Mouse (Mus musculus) liver, adult 2 months (tissue): ENCODE results near the gene Tmem135. TPM values are rescaled to one million over a fixed set of nuclear protein-coding genes. Genes with fewer than 3 reads are reported as not detected.
"Not testable (repeated sequence)": the region's sequence is repeated elsewhere in the genome, so short reads cannot be mapped to it uniquely, and the experiment has no call there.

Experiments used
- DNase-seq: peaks from one replicate; pipeline ENCODE4 v3.0.0-alpha.2; 2011; ENCODE audit warnings: low read depth, low spot score; ENCODE audit errors: extremely low read depth
- H3K27ac ChIP-seq: fragments of 200-500 bp; replicated peaks from 2 replicates; pipeline ENCODE4 v1.5.1; 2012; ENCODE audit warnings: low read depth, mild to moderate bottlenecking, control low read depth, inconsistent platforms, low read length; ENCODE audit not compliant: insufficient read depth
- H3K27me3 ChIP-seq: fragments of 200-500 bp; 2 replicates; pipeline ENCODE4 v1.6.1; 2012; ENCODE audit warnings: mild to moderate bottlenecking, moderate library complexity, low read length, inconsistent platforms; ENCODE audit not compliant: control insufficient read depth, insufficient read depth
- H3K36me3 ChIP-seq: fragments of 200-500 bp; 2 replicates; pipeline ENCODE4 v1.6.1; 2012; ENCODE audit warnings: low read length, inconsistent platforms; ENCODE audit not compliant: control insufficient read depth, insufficient read depth
- H3K4me1 ChIP-seq: fragments of 200-500 bp; 2 replicates; pipeline ENCODE4 v1.6.1; 2011; ENCODE audit warnings: low read length; ENCODE audit not compliant: control insufficient read depth, insufficient read depth
- H3K4me3 ChIP-seq: fragments of 200-500 bp; 2 replicates; pipeline ENCODE4 v1.5.1; 2011; ENCODE audit warnings: low read depth, mild to moderate bottlenecking, control low read depth, low read length, moderate library complexity; ENCODE audit not compliant: insufficient read depth
- H3K79me2 ChIP-seq: fragments of 200-500 bp; 2 replicates; pipeline ENCODE4 v1.6.1; 2012; ENCODE audit warnings: inconsistent platforms, mild to moderate bottlenecking, low read length, moderate library complexity; ENCODE audit not compliant: control insufficient read depth, insufficient read depth
- H3K9ac ChIP-seq: fragments of 200-500 bp; 2 replicates; pipeline ENCODE4 v1.6.1; 2012; ENCODE audit warnings: low read depth, mild to moderate bottlenecking, control low read depth, inconsistent platforms, low read length
- CTCF ChIP-seq: fragments of 200-500 bp; IDR thresholded peaks from 2 replicates; pipeline ENCODE4 v1.5.1; 2011; ENCODE audit warnings: low read depth, low read length, control low read depth
- POLR2A ChIP-seq: fragments of 200-500 bp; IDR thresholded peaks from 2 replicates; pipeline ENCODE4 v1.6.1; 2011; ENCODE audit warnings: low read length, control low read depth; ENCODE audit not compliant: insufficient read depth; ENCODE audit errors: extremely low read depth
- WGBS: fragments of 180-500 bp; shearing (Covaris S2); methylation state at CpG from one replicate; pipeline ENCODE4 v1.1.7; 2018; 5-methylcytosine and 5-hydroxymethylcytosine counted together
- polyA plus RNA-seq: library from polyadenylated mRNA; depleted of rRNA; stranded (reverse); fragments of >200 nt; gene quantifications from 2 replicates; pipeline ENCODE4 v1.2.3, GENCODE M21; 2012
- total RNA-seq: library from RNA; depleted of rRNA; stranded (reverse); fragments of >200 nt; gene quantifications from 2 replicates; pipeline ENCODE4 v1.2.3, GENCODE M21; 2014

Gene Tmem135
- total and polyA plus RNA-seq, 2 experiments: 60.4 to 108 TPM

- Histone ChIP-seq H3K36me3 (no peaks in the 10 kb centered on the region; the same call in 1 of the 2 replicates), H3K9ac (no peak overlapping the region), H3K27ac (no peak overlapping the region), H3K4me3 (no peak overlapping the region), H3K27me3 (no peaks in the 10 kb centered on the region), H3K79me2 (peaks cover 5% of the 10 kb centered on the region; the same call in 1 of the 2 replicates), H3K4me1 (no peaks in the 10 kb centered on the region)
- WGBS: 78% methylated on average over 1 of the region's 1 CpGs
- DNase-seq: no peak
- TF ChIP-seq POLR2A (no peak), CTCF (no peak)
These were observed 107.1 kb downstream of the Tmem135 start for GRCm38 (mm10) chr7:89296941-89297340.

- Histone ChIP-seq H3K27ac (no peak overlapping the region), H3K9ac (no peak overlapping the region), H3K4me1 (no peaks in the 10 kb centered on the region), H3K36me3 (peaks cover 8% of the 10 kb centered on the region), H3K27me3 (no peaks in the 10 kb centered on the region), H3K4me3 (no peak overlapping the region), H3K79me2 (peaks cover 10% of the 10 kb centered on the region; the same call in 1 of the 2 replicates)
- TF ChIP-seq POLR2A (no peak), CTCF (no peak)
- DNase-seq: no peak
- WGBS: 81% methylated on average over 7 of the region's 7 CpGs
These were observed 121.4 kb downstream of the Tmem135 start for GRCm38 (mm10) chr7:89282664-89283063.

- not testable (repeated sequence) for H3K36me3 ChIP-seq, H3K4me3 ChIP-seq, H3K27me3 ChIP-seq, H3K27ac ChIP-seq, DNase-seq, H3K79me2 ChIP-seq, H3K9ac ChIP-seq, H3K4me1 ChIP-seq
These were observed 133.6 kb downstream of the Tmem135 start for GRCm38 (mm10) chr7:89270438-89270837.

GRCm38 (mm10) chr7:89269826-89270225, 134.2 kb downstream of the Tmem135 start:
- H3K4me3 ChIP-seq: no peak overlapping the region
- no peak for DNase-seq
- H3K27ac ChIP-seq: no peak overlapping the region
- H3K27me3 ChIP-seq: no peaks in the 10 kb centered on the region
- peaks cover 3% of the 10 kb centered on the region; the same call in 1 of the 2 replicates for H3K4me1 ChIP-seq
- H3K36me3 ChIP-seq: no peaks in the 10 kb centered on the region; the same call in 1 of the 2 replicates
- H3K9ac ChIP-seq: no peak overlapping the region
- no peaks in the 10 kb centered on the region; the same call in 1 of the 2 replicates for H3K79me2 ChIP-seq
- WGBS: 89% methylated on average over 6 of the region's 6 CpGs
- TF ChIP-seq POLR2A (no peak), CTCF (no peak)

- Histone ChIP-seq H3K36me3 (no peaks in the 10 kb centered on the region; the same call in 1 of the 2 replicates), H3K4me3 (no peak overlapping the region), H3K4me1 (peaks cover 3% of the 10 kb centered on the region; the same call in 1 of the 2 replicates), H3K9ac (no peak overlapping the region), H3K79me2 (no peaks in the 10 kb centered on the region; the same call in 1 of the 2 replicates), H3K27me3 (no peaks in the 10 kb centered on the region), H3K27ac (no peak overlapping the region)
- WGBS: 78% methylated on average over 1 of the region's 1 CpGs
- no peak for DNase-seq
- TF ChIP-seq POLR2A: no peak
- TF ChIP-seq CTCF: no peak
These were observed 136.5 kb downstream of the Tmem135 start for GRCm38 (mm10) chr7:89267542-89267941.

- Histone ChIP-seq H3K9ac (no peak overlapping the region), H3K27me3 (no peaks in the 10 kb centered on the region), H3K4me3 (no peak overlapping the region), H3K4me1 (peaks cover 3% of the 10 kb centered on the region; the same call in 1 of the 2 replicates), H3K36me3 (no peaks in the 10 kb centered on the region; the same call in 1 of the 2 replicates), H3K79me2 (no peaks in the 10 kb centered on the region; the same call in 1 of the 2 replicates), H3K27ac (no peak overlapping the region)
- WGBS: 92% methylated on average over 7 of the region's 7 CpGs
- no peak for TF ChIP-seq POLR2A
- TF ChIP-seq CTCF: no peak
- no peak for DNase-seq
These were observed 137.8 kb downstream of the Tmem135 start for GRCm38 (mm10) chr7:89266017-89266760.
